Mouse (Mus musculus) CH12.LX (cell line): Measurements from ENCODE around the gene Npas4. TPM values are rescaled to one million over a fixed set of nuclear protein-coding genes. Genes with fewer than 3 reads are reported as not detected.
A peak's percentile ranks its signal among the peaks of the same experiment; 100 is the strongest.
"Not testable (repeated sequence)": the region's sequence is repeated elsewhere in the genome, so short reads cannot be mapped to it uniquely, and the experiment has no call there.

ENCODE experiments used
- DNase-seq: peaks from one replicate; pipeline ENCODE4 v3.0.0-alpha.2; 2013; ENCODE audit errors: extremely low read depth
- H3K27ac ChIP-seq: 2 replicates; pipeline ENCODE4 v1.5.1; 2012; ENCODE audit warnings: low read depth, mild to moderate bottlenecking, control low read depth, moderate library complexity; ENCODE audit not compliant: insufficient read depth
- H3K27me3 ChIP-seq: replicated peaks from 2 replicates; pipeline ENCODE3; 2012; ENCODE audit warnings: inconsistent platforms
- H3K36me3 ChIP-seq, 2 experiments: replicated peaks in 1 of 2; 2 replicates each; pipeline versions ENCODE3 to v1.6.1; 2012; ENCODE audit warnings: inconsistent platforms in 1 of 2, low read length in 1 of 2, mild to moderate bottlenecking in 1 of 2, mixed read lengths in 1 of 2, moderate library complexity in 1 of 2; ENCODE audit not compliant: control insufficient read depth in 1 of 2, insufficient read depth in 1 of 2
- H3K4me1 ChIP-seq, 2 experiments: 2 replicates each; pipeline ENCODE4 v1.6.1; 2012; ENCODE audit warnings: inconsistent platforms in 1 of 2, moderate library complexity in 1 of 2; ENCODE audit not compliant: insufficient read depth in 2 of 2, control insufficient read depth in 1 of 2
- H3K4me2 ChIP-seq: 2 replicates; pipeline ENCODE4 v1.6.1; 2012; ENCODE audit warnings: low read depth, mild to moderate bottlenecking, control low read depth; ENCODE audit not compliant: poor library complexity, insufficient read depth, severe bottlenecking
- H3K4me3 ChIP-seq, 3 experiments: fragments of 150-350 bp in 1 of 3; sonication (generic) in 1 of 3; replicated peaks in 1 of 3; 2 replicates each; pipeline versions ENCODE3 to v1.5.1; 2011 to 2012; ENCODE audit warnings: low read depth in 2 of 3, low read length in 2 of 3, mild to moderate bottlenecking in 2 of 3, moderate library complexity in 2 of 3, control low read depth in 1 of 3, improper control_type of control experiment in 1 of 3, inconsistent platforms in 1 of 3, mixed read lengths in 1 of 3; ENCODE audit not compliant: poor library complexity in 1 of 3
- H3K79me2 ChIP-seq: replicated peaks from 2 replicates; pipeline ENCODE4 v1.6.1; 2012; ENCODE audit warnings: mild to moderate bottlenecking, moderate library complexity; ENCODE audit not compliant: control insufficient read depth, poor library complexity, insufficient read depth, severe bottlenecking; ENCODE audit errors: extremely low read depth
- H3K9ac ChIP-seq: 2 replicates; pipeline ENCODE4 v1.6.1; 2012; ENCODE audit warnings: low read depth, mild to moderate bottlenecking, control low read depth, moderate library complexity; ENCODE audit not compliant: insufficient read depth
- H3K9me3 ChIP-seq: replicated peaks from 2 replicates; pipeline ENCODE3; 2012; ENCODE audit warnings: low read length, inconsistent platforms, mixed read lengths
- CTCF ChIP-seq, 2 experiments: IDR thresholded peaks in 1 of 2; conservative IDR thresholded peaks in 1 of 2; 2 replicates each; pipeline ENCODE4 v1.5.1; 2011 to 2012; ENCODE audit warnings: low read depth in 2 of 2, low read length in 2 of 2, improper control_type of control experiment in 1 of 2, inconsistent platforms in 1 of 2, mild to moderate bottlenecking in 1 of 2, moderate library complexity in 1 of 2
- GABPA ChIP-seq: IDR thresholded peaks from 2 replicates; pipeline ENCODE4 v1.6.1; 2012; ENCODE audit warnings: low read depth, low read length, improper control_type of control experiment, inconsistent platforms; ENCODE audit not compliant: insufficient replicate concordance
- HCFC1 ChIP-seq: IDR thresholded peaks from 2 replicates; pipeline ENCODE4 v1.6.1; 2012; ENCODE audit warnings: low read depth, mild to moderate bottlenecking, inconsistent platforms, low read length, improper control_type of control experiment
- JUND ChIP-seq: conservative IDR thresholded peaks from 2 replicates; pipeline ENCODE4 v1.6.1; 2011; ENCODE audit warnings: low read depth, low read length, improper control_type of control experiment
- MAFK ChIP-seq: IDR thresholded peaks from 2 replicates; pipeline ENCODE4 v1.6.1; 2011; ENCODE audit warnings: low read length, improper control_type of control experiment; ENCODE audit not compliant: insufficient replicate concordance
- MAZ ChIP-seq: IDR thresholded peaks from 2 replicates; pipeline ENCODE4 v1.6.1; 2012; ENCODE audit warnings: low read depth, mild to moderate bottlenecking, inconsistent platforms, low read length, improper control_type of control experiment, moderate library complexity
- POLR2AphosphoS2 ChIP-seq: IDR thresholded peaks from 2 replicates; pipeline ENCODE4 v1.6.1; 2011; ENCODE audit warnings: low read depth, low read length, improper control_type of control experiment
- TBP ChIP-seq: conservative IDR thresholded peaks from 2 replicates; pipeline ENCODE4 v1.6.1; 2011; ENCODE audit warnings: low read depth, low read length, improper control_type of control experiment
- ZC3H11A ChIP-seq: IDR thresholded peaks from 2 replicates; pipeline ENCODE4 v1.6.1; 2012; ENCODE audit warnings: low read depth, mild to moderate bottlenecking, inconsistent platforms, low read length, improper control_type of control experiment
- ZMIZ1 ChIP-seq: IDR thresholded peaks from 2 replicates; pipeline ENCODE4 v1.6.1; 2012; ENCODE audit warnings: low read depth, mild to moderate bottlenecking, inconsistent platforms, low read length, improper control_type of control experiment
- ZNF384 ChIP-seq: IDR thresholded peaks from 2 replicates; pipeline ENCODE4 v1.6.1; 2012; ENCODE audit warnings: low read depth, low read length, improper control_type of control experiment, inconsistent platforms
- dilution Hi-C: fragments of 300-500 bp; cut with MboI; formaldehyde crosslinking; loops from 2 replicates; pipeline ENCODE4 v1.14.3; 2020; ENCODE audit warnings: low sequenced_read_pairs; ENCODE audit not compliant: extremely low pct_unique_long_range_greater_than_20kb, extremely low pct_ligation_motif_present
- in situ Hi-C: fragments of 300-500 bp; cut with MboI; formaldehyde crosslinking; loops from 3 replicates; pipeline ENCODE4 v1.14.3; 2019; ENCODE audit warnings: low sequenced_read_pairs, low pct_ligation_motif_present, low pct_unique_long_range_greater_than_20kb, mixed read lengths
- polyA plus RNA-seq: library from polyadenylated mRNA; unstranded; fragments of >175 nt; gene quantifications from 2 replicates; pipeline ENCODE4 v1.2.1, GENCODE M21; 2012; ENCODE audit warnings: low read depth; ENCODE audit not compliant: insufficient read length
- total RNA-seq, 2 experiments: library from RNA; depleted of rRNA; stranded (reverse); fragments of 300-350 nt in 1 of 2; fragments of >200 nt in 1 of 2; gene quantifications; 2 replicates each; pipeline ENCODE4 v1.2.3; 2012 to 2014

The Npas4 gene
- total and polyA plus RNA-seq, 3 experiments = not detected

DNA sequence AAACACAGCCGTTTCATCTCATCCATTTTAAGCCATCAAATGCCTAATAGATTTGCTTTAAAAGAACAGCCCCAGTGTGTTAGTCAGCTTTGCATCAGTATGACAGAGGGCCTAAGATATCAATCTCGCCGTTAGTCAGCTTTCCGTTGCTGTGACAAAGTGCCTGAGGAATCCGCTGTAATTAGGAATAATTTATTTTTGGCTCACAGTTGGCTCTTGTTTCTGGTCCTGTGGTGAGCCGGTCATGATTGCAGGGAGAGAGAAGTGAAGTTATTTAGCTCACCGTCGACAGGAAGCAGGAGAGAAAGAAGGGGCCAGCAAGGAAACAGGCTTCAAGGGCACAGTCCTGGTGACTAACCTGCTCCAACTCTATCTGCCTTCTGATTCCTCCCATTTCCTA is 23.0 kb upstream of the Npas4 start:
- Histone ChIP-seq H3K4me1 (peaks cover 0 to 11% of the 10 kb centered on the region in 2 experiments; a peak in 1 of 4 replicates), H3K9ac (no peak overlapping the region), H3K9me3 (no peaks in the 10 kb centered on the region), H3K79me2 (no peaks in the 10 kb centered on the region), H3K27ac (no peak overlapping the region), H3K27me3 (peaks cover 50% of the 10 kb centered on the region), H3K4me3 (no peak overlapping the region), H3K4me2 (no peak overlapping the region), H3K36me3 (no peaks in the 10 kb centered on the region)
- no peak for TF ChIP-seq CTCF (conservative IDR thresholded peaks at IDR 0.05 in 1 of 2, IDR thresholded peaks at IDR 0.05 in 1 of 2; ENCODE audit: low read depth in 2 of 2, low read length in 2 of 2)
- TF ChIP-seq MAZ = no peak
- TF ChIP-seq GABPA = no peak
- no peak for TF ChIP-seq ZC3H11A
- TF ChIP-seq HCFC1 = no peak
- TF ChIP-seq POLR2AphosphoS2 = no peak
- no peak for TF ChIP-seq TBP
- TF ChIP-seq ZMIZ1 = no peak
- dilution Hi-C loops (no loop called here), in situ Hi-C loops (no loop called here)
- DNase-seq = no peak

DNA sequence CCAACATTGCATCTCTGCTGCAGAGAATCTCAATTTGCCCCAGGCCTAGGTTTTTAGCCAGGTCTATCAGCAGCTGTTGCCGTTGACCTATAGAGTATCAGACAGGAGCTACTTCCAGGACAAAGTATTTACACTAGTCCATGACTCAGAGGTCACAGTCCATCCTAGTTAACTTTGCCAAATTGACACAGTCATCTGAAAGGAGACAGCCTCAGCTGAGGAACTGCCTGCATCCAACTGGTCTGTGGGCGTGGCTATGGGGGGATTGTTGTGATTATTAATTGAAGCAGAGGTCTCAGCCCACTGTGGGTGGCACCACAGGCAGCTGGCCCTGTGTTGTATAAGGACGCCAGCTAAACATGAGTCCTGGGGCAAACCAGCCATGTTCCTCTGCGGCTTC is 14.8 kb upstream of the Npas4 start:
- dilution Hi-C loops (no loop called here), in situ Hi-C loops (no loop called here)
- TF ChIP-seq JUND (no peak), MAFK (no peak)
- Histone ChIP-seq H3K27me3 (peaks cover 71% of the 10 kb centered on the region), H3K9me3 (peaks cover 15% of the 10 kb centered on the region), H3K79me2 (no peaks in the 10 kb centered on the region), H3K4me2 (no peak overlapping the region), H3K36me3 (no peaks in the 10 kb centered on the region), H3K9ac (no peak overlapping the region), H3K27ac (no peak overlapping the region), H3K4me1 (peaks cover 4 to 7% of the 10 kb centered on the region in 2 experiments; a peak in 3 of 4 replicates), H3K4me3 (no peak overlapping the region)
- no peak for DNase-seq

DNA sequence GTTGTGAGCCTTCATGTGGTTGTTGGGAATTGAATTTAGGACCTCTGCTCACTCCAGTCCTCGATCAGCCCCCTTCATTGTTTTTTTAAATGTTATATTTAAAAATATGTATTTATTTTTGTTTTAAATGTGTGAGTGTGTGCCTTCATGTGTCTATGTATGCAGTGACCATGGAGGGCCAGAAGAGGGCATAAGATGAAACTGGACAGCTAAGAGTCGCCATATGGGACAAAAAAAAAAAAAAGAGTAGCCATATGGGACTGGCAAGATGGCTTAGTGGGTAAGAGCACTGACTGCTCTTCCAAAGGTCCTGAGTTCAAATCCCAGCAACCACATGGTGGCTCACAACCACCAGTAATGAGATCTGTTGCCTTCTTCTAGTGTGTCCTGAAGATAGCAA is 13.5 kb upstream of the Npas4 start:
- dilution Hi-C loops, H3K36me3 ChIP-seq, H3K9ac ChIP-seq, H3K79me2 ChIP-seq, DNase-seq, H3K4me1 ChIP-seq, H3K4me3 ChIP-seq, H3K27ac ChIP-seq, H3K4me2 ChIP-seq, in situ Hi-C loops: not testable (repeated sequence)
- TF ChIP-seq CTCF (conservative IDR thresholded peaks at IDR 0.05 in 1 of 2, IDR thresholded peaks at IDR 0.05 in 1 of 2; ENCODE audit: low read depth in 2 of 2, low read length in 2 of 2) = peak in 1 of 2 experiments; percentile 45; a peak in 2 of 4 replicates
- peak; percentile 69 for TF ChIP-seq ZNF384
- peaks cover 15% of the 10 kb centered on the region for H3K9me3 ChIP-seq
- peaks cover 79% of the 10 kb centered on the region for H3K27me3 ChIP-seq
